Mouse (Mus musculus): ENCODE measurements around the gene Rapgefl1. TPM values are rescaled to one million over a fixed set of nuclear protein-coding genes. Genes with fewer than 3 reads are reported as not detected.
A peak's percentile ranks its signal among the peaks of the same experiment; 100 is the strongest.

The Rapgefl1 gene
- polyA plus RNA-seq, 1 experiment: 0.40 TPM

DNA sequence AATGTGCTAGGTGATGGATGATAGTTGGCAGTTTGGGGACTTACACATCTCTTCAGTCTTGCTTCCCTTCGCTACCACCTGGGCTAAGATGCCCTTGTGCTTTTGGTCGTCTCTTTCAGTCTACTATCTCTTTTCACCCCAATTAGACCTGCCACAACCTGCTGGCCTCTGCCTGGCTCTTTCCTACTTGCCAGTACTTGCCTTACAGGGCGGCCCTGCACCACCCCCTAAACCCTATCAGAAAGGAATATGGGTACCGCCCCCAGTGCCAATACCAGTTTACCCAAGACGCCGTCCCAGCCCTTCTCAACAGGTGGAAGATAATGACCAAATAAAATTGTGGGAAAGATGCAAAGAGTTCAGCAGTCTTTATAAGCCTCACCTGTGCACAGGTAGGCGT lies 457 bp upstream of the Rapgefl1 start:
- no peak overlapping the region for H3K27ac ChIP-seq (replicated peaks; ENCODE audit: low read depth, low read length)
- H3K4me3 ChIP-seq (ENCODE audit: insufficient read depth, low read depth, low read length): no peak overlapping the region

DNA sequence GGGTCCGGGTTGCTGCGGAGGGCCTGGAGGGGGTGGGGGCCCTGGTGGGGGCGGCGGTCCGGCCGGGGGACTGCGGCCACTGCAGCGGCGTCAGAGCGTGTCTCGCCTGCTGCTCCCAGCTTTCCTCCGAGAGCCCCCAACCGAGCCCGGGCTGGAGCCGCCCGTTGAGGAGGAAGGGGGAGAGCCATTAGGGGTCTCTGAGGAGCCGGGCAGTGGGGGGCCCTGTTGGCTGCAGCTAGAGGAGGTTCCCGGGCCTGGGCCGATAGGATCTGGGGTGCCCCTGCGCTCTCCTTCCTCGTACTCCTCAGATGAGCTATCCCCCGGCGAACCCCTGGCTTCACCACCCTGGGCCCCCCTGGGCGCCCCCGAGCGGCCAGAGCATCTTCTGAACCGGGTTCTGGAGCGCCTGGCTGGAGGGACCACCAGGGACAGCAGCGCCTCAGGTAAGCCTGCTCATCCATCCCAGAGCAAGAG lies 683 bp downstream of the Rapgefl1 start:
- no peak overlapping the region for H3K27ac ChIP-seq (replicated peaks; ENCODE audit: low read depth, low read length)
- no peaks in the 10 kb centered on the region for H3K4me1 ChIP-seq (ENCODE audit: control insufficient read depth, insufficient read depth, insufficient read length, low read length)
- H3K4me3 ChIP-seq (ENCODE audit: insufficient read depth, low read depth, low read length): no peak overlapping the region

More for the DNA sequence above, 457 bp upstream of the Rapgefl1 start:
- H3K4me1 ChIP-seq (ENCODE audit: control insufficient read depth, insufficient read depth, insufficient read length, low read length): no peaks in the 10 kb centered on the region

GRCm38 (mm10) chr11:98837917-98838316 lies 1.3 kb downstream of the Rapgefl1 start:
- Histone ChIP-seq H3K4me1 (ENCODE audit: control insufficient read depth, insufficient read depth, insufficient read length, low read length) (no peaks in the 10 kb centered on the region), H3K27ac (replicated peaks; ENCODE audit: low read depth, low read length) (no peak overlapping the region), H3K4me3 (ENCODE audit: insufficient read depth, low read depth, low read length) (no peak overlapping the region)

DNA sequence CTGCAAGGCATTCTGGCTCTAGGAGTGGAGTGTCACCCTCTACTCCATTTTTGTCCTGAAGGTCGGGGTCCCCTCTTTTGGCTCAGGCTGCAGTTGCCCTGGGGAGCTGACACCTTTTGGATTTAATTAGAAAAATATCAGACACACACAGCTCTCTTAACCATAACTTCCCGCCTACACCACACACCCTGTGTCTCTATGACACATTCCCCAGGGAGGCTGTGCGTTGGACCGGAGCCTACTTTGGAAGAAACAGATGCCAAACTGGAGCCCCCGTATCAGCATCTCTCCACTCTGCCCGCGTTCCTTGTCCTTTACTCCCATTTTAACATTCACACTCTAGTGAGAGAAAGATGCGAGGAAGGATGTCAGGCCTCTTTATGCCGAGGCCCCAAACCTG lies 1.9 kb downstream of the Rapgefl1 start:
- Histone ChIP-seq H3K4me1 (ENCODE audit: control insufficient read depth, insufficient read depth, insufficient read length, low read length) (no peaks in the 10 kb centered on the region), H3K27ac (replicated peaks; ENCODE audit: low read depth, low read length) (no peak overlapping the region), H3K4me3 (ENCODE audit: insufficient read depth, low read depth, low read length) (no peak overlapping the region)

DNA sequence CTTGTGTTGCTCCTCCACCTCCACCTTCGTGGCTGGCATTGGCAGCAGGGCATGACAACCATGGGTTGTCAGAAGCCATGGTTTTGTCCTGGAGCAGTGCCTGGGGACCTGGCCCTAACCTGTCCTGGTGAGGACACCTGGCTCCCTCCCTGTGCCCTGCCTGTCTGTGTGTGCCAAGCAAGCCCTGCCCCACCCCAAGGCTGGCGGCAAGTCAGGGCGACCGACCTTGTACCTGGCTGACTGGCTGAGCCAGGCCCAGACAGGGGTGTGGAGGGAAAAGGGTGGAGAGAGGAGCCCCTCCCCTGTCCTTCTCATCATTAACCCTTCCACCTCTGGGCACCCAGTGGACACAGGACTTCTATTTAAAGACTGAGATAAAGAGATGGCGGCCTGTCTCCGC lies 2.8 kb downstream of the Rapgefl1 start:
- H3K4me3 ChIP-seq (ENCODE audit: insufficient read depth, low read depth, low read length): no peak overlapping the region
- no peaks in the 10 kb centered on the region for H3K4me1 ChIP-seq (ENCODE audit: control insufficient read depth, insufficient read depth, insufficient read length, low read length)
- no peak overlapping the region for H3K27ac ChIP-seq (replicated peaks; ENCODE audit: low read depth, low read length)

GRCm38 (mm10) chr11:98839897-98840296 lies 3.3 kb downstream of the Rapgefl1 start:
- no peak overlapping the region for H3K4me3 ChIP-seq (ENCODE audit: insufficient read depth, low read depth, low read length)
- H3K27ac ChIP-seq (replicated peaks; ENCODE audit: low read depth, low read length): no peak overlapping the region
- no peaks in the 10 kb centered on the region for H3K4me1 ChIP-seq (ENCODE audit: control insufficient read depth, insufficient read depth, insufficient read length, low read length)

DNA sequence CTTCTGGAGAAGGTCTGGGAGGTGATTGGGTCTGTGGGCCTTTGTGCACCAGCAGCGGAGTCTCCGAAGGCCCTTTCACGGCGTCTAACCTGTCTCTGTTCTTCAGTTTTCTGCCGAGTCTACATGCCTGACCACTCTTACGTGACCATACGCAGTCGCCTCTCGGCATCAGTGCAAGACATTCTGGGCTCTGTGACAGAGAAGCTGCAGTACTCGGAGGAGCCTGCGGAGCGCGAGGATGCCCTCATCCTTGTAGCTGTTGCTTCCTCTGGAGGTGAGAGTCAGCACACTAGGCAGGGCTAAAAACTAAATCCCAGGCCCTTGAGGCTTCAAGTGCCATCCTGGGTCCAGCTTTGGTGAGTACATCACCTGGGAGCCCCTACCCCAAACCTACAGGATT lies 9.4 kb downstream of the Rapgefl1 start:
- H3K4me3 ChIP-seq (ENCODE audit: insufficient read depth, low read depth, low read length): no peak overlapping the region
- no peak overlapping the region for H3K27ac ChIP-seq (replicated peaks; ENCODE audit: low read depth, low read length)
- H3K4me1 ChIP-seq (ENCODE audit: control insufficient read depth, insufficient read depth, insufficient read length, low read length): no peaks in the 10 kb centered on the region

DNA sequence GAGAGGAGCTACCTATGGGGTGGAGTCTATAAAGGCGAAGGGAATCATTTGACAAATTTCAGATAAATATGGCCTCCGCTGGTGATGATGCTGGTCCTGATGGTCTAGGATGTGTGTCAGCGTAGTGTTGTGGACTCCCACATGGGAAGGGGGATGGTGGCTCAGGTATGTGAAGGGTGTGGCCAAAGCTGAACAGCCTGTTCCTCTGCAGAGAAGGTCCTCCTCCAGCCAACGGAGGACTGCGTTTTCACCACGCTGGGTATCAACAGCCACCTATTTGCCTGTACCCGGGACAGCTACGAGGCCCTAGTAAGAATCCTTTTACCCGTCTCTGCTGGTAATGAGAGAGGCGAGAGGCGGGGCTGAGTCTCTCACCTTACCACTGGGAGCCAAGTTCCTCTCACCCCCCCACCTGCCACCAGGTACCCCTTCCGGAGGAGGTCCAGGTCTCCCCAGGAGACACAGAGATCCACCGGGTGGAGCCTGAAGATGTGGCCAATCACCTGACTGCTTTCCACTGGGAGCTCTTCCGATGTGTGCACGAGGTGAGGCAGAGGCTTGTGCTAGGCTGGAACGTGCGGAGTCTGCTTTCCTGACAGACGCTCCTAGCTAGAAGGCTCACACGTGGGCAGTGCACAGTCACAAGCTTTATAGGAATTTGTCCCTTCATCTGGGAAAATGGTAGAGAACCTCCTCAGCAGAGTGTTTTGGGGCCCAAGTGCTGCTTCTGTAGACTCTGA lies 10.4 kb downstream of the Rapgefl1 start:
- no peak overlapping the region for H3K4me3 ChIP-seq (ENCODE audit: insufficient read depth, low read depth, low read length)
- H3K4me1 ChIP-seq (ENCODE audit: control insufficient read depth, insufficient read depth, insufficient read length, low read length): no peaks in the 10 kb centered on the region
- H3K27ac ChIP-seq (replicated peaks; ENCODE audit: low read depth, low read length): no peak overlapping the region

DNA sequence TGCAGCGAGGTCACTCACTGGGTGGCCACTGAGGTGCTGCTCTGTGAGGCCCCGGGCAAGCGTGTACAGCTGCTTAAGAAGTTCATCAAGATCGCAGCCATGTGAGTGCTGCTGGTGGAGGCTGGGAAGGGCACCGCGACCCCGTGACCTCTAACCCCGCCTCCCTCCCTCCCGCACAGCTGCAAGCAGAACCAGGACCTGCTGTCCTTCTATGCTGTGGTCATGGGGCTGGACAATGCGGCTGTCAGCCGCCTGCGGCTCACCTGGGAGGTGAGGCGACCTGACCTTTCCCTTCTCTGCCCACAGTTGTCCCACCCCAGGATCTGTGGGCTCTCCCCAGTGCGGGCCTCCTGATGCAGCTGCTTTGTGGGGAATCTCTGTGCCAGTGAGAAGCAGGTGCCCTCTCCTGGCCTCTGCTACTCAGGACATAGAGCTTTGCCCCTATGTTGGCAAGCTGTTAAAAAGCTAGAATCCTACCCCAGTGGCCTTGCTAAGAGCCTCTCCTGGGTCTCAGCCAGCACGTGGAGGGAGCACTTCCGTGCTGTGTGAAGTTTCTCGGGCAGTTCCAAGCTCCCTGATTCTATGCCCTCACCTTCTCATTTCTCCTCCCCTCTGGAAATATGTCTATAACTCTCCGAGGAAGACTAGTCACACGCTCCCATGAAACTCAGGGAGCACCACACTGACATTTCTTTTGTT lies 12.8 kb downstream of the Rapgefl1 start:
- no peaks in the 10 kb centered on the region for H3K4me1 ChIP-seq (ENCODE audit: control insufficient read depth, insufficient read depth, insufficient read length, low read length)

DNA sequence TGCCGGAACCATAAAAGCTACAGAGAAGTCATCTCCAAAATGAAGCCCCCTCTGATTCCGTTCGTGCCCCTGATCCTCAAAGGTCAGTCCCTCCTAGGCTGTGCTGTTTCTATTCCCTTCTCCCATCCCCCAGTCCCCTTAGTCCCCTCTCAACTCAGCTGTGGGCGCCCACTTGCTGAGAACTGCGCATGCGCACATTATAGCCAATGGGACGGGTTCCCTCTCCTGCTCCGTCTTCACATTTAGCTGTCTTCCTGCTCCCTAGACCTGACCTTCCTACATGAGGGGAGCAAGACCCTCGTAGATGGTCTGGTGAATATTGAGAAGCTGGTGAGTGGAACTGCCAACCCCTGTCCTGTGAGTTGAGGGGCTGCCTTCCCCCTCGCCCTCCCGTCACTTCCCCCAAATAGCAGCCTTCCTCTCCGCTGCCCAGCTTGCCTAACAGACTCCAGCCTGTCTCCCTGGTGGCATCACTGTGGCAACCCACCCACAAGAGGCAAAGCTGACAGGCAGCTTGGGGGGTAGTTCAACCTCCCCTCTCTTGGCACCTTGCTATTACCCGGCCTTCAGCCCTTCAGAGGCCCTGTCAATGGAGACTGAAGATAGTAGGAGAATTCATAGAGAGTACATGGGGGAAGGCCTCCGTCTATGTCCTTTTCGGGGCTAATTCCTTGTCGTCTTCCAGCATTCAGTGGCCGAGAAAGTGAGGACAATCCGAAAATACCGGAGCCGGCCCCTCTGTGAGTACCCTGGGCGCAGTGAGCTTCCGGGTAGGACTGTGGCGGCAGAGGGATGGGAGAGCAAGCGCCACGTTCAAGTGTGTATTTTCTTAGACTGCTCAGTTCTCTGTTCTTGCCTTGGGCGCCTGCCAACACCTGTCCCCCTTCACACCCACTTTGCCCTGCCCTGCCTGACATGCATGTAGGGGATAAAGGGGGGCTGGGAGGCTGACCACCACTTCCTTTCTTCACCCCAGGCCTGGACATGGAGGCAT lies 13.8 kb downstream of the Rapgefl1 start:
- no peak overlapping the region for H3K4me3 ChIP-seq (ENCODE audit: insufficient read depth, low read depth, low read length)
- H3K27ac ChIP-seq (replicated peaks; ENCODE audit: low read depth, low read length): no peak overlapping the region
- H3K4me1 ChIP-seq (ENCODE audit: control insufficient read depth, insufficient read depth, insufficient read length, low read length): no peaks in the 10 kb centered on the region

More for the DNA sequence above, 12.8 kb downstream of the Rapgefl1 start:
- Histone ChIP-seq H3K4me3 (ENCODE audit: insufficient read depth, low read depth, low read length) (peak overlapping the region; percentile 20; the same call in 1 of the 2 replicates), H3K27ac (replicated peaks; ENCODE audit: low read depth, low read length) (no peak overlapping the region)

DNA sequence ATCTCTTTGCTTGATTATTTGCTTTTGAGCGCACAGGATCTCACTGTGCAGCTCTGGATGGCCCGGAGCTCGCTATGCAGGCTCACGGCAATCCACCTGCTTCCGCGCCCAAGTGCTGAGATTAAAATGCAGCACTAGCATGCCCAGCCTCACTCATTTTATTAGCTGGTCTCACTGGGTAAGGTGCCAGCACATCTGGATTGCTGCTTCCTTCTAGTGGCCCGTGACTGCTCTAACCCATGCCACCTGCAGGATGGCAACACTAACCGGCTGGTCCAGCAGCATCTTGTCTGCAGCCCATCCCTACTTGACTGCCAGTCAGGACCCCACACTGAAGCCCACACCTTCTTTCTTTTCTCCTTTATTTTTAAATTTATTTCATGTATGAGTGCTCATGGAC lies 17.5 kb downstream of the Rapgefl1 start:
- H3K4me3 ChIP-seq (ENCODE audit: insufficient read depth, low read depth, low read length): no peak overlapping the region
- no peaks in the 10 kb centered on the region for H3K4me1 ChIP-seq (ENCODE audit: control insufficient read depth, insufficient read depth, insufficient read length, low read length)
- H3K27ac ChIP-seq (replicated peaks; ENCODE audit: low read depth, low read length): no peak overlapping the region

- H3K4me3 ChIP-seq (ENCODE audit: insufficient read depth, low read depth, low read length): no peak overlapping the region
These were observed 18.1 kb downstream of the Rapgefl1 start for GRCm38 (mm10) chr11:98854659-98855058.

GRCm38 (mm10) chr11:98858759-98859731 lies 22.5 kb downstream of the Rapgefl1 start:
- no peaks in the 10 kb centered on the region for H3K4me1 ChIP-seq (ENCODE audit: control insufficient read depth, insufficient read depth, insufficient read length, low read length)

More at GRCm38 (mm10) chr11:98854659-98855058, 18.1 kb downstream of the Rapgefl1 start:
- Histone ChIP-seq H3K4me1 (ENCODE audit: control insufficient read depth, insufficient read depth, insufficient read length, low read length) (no peaks in the 10 kb centered on the region), H3K27ac (replicated peaks; ENCODE audit: low read depth, low read length) (no peak overlapping the region)

More at GRCm38 (mm10) chr11:98858759-98859731, 22.5 kb downstream of the Rapgefl1 start:
- no peak overlapping the region for H3K27ac ChIP-seq (replicated peaks; ENCODE audit: low read depth, low read length)
- no peak overlapping the region for H3K4me3 ChIP-seq (ENCODE audit: insufficient read depth, low read depth, low read length)

All from brown adipose tissue, adult 24 weeks (tissue).